Mouse (Mus musculus): ENCODE measurements around the gene Aqp11. TPM values are rescaled to one million over a fixed set of nuclear protein-coding genes. Genes with fewer than 3 reads are reported as not detected.

Gene Aqp11
- polyA plus RNA-seq (2016; fragmentation: Nextera tagmentation; extraction: Ambion mirVana), result 2.4 and 5.2 TPM in 2 replicates

- under 1% methylated on average over 53 of the region's 64 CpGs for WGBS
- H3K27me3 ChIP-seq (ENCODE audit: insufficient read depth, poor library complexity, severe bottlenecking), result peaks cover 3% of the 10 kb centered on the region
- no peaks in the 10 kb centered on the region for H3K36me3 ChIP-seq
- H3K9me3 ChIP-seq, result no peaks in the 10 kb centered on the region
- H3K4me1 ChIP-seq, result peaks cover 13% of the 10 kb centered on the region
- DNase-seq (ENCODE audit: low spot score), result peak; percentile 96
- peak within 1 kb of the TSS; percentile 67 for H3K4me3 ChIP-seq
- H3K27ac ChIP-seq, result peak within 1 kb of the TSS; percentile 91
Observed at GRCm38 (mm10) chr7:97737638-97738456, at the start of gene Aqp11. Gene Aqp11, minus strand, starts transcription at chr7:97738289.

GRCm38 (mm10) chr7:97783523-97783922 lies 45.4 kb upstream of the Aqp11 start:
- no peaks in the 10 kb centered on the region for H3K36me3 ChIP-seq
- WGBS, result 55% methylated on average over 5 of the region's 5 CpGs
- no peak for DNase-seq (ENCODE audit: low spot score)
- H3K27ac ChIP-seq, result no peak overlapping the region
- H3K4me3 ChIP-seq, result no peak overlapping the region
- H3K27me3 ChIP-seq (ENCODE audit: insufficient read depth, poor library complexity, severe bottlenecking), result peaks cover 25% of the 10 kb centered on the region
- peaks cover 4% of the 10 kb centered on the region; the same call in 1 of the 2 replicates for H3K4me1 ChIP-seq
- H3K9me3 ChIP-seq, result no peaks in the 10 kb centered on the region

GRCm38 (mm10) chr7:97781496-97781895 lies 43.4 kb upstream of the Aqp11 start:
- H3K4me1 ChIP-seq, result no peaks in the 10 kb centered on the region
- no peak for DNase-seq (ENCODE audit: low spot score)
- WGBS, result 74% methylated on average over 8 of the region's 8 CpGs

GRCm38 (mm10) chr7:97780815-97781214 lies 42.7 kb upstream of the Aqp11 start:
- 60% methylated on average over 1 of the region's 1 CpGs for WGBS
- Histone ChIP-seq H3K36me3 (no peaks in the 10 kb centered on the region), H3K4me3 (no peak overlapping the region), H3K27me3 (ENCODE audit: insufficient read depth, poor library complexity, severe bottlenecking) (peaks cover 10% of the 10 kb centered on the region), H3K9me3 (no peaks in the 10 kb centered on the region), H3K4me1 (no peaks in the 10 kb centered on the region), H3K27ac (no peak overlapping the region)
- no peak for DNase-seq (ENCODE audit: low spot score)

More at GRCm38 (mm10) chr7:97781496-97781895, 43.4 kb upstream of the Aqp11 start:
- Histone ChIP-seq H3K27ac (no peak overlapping the region), H3K27me3 (ENCODE audit: insufficient read depth, poor library complexity, severe bottlenecking) (peaks cover 14% of the 10 kb centered on the region), H3K4me3 (no peak overlapping the region), H3K9me3 (no peaks in the 10 kb centered on the region), H3K36me3 (no peaks in the 10 kb centered on the region)

- peaks cover 5% of the 10 kb centered on the region for H3K27me3 ChIP-seq (ENCODE audit: insufficient read depth, poor library complexity, severe bottlenecking)
- no peak overlapping the region for H3K27ac ChIP-seq
- no peak overlapping the region for H3K4me3 ChIP-seq
- WGBS, result 76% methylated on average over 1 of the region's 1 CpGs
- no peaks in the 10 kb centered on the region for H3K36me3 ChIP-seq
- no peaks in the 10 kb centered on the region for H3K9me3 ChIP-seq
- no peak for DNase-seq (ENCODE audit: low spot score)
- H3K4me1 ChIP-seq, result no peaks in the 10 kb centered on the region
Observed at GRCm38 (mm10) chr7:97780222-97780621, 42.1 kb upstream of the Aqp11 start.

GRCm38 (mm10) chr7:97777191-97777590 lies 39.1 kb upstream of the Aqp11 start:
- Histone ChIP-seq H3K27me3 (ENCODE audit: insufficient read depth, poor library complexity, severe bottlenecking) (no peaks in the 10 kb centered on the region), H3K9me3 (no peaks in the 10 kb centered on the region), H3K36me3 (no peaks in the 10 kb centered on the region), H3K4me1 (no peaks in the 10 kb centered on the region), H3K27ac (no peak overlapping the region), H3K4me3 (no peak overlapping the region)
- 86% methylated on average over 4 of the region's 4 CpGs for WGBS
- DNase-seq (ENCODE audit: low spot score), result no peak

- DNase-seq (ENCODE audit: low spot score), result no peak
Observed at GRCm38 (mm10) chr7:97775923-97776322, 37.8 kb upstream of the Aqp11 start.

GRCm38 (mm10) chr7:97775380-97775779 lies 37.3 kb upstream of the Aqp11 start:
- Histone ChIP-seq H3K4me3 (no peak overlapping the region), H3K27me3 (ENCODE audit: insufficient read depth, poor library complexity, severe bottlenecking) (no peaks in the 10 kb centered on the region), H3K27ac (no peak overlapping the region), H3K4me1 (no peaks in the 10 kb centered on the region), H3K9me3 (no peaks in the 10 kb centered on the region), H3K36me3 (no peaks in the 10 kb centered on the region)
- DNase-seq (ENCODE audit: low spot score), result no peak
- WGBS, result 38% methylated on average over 3 of the region's 3 CpGs

More at GRCm38 (mm10) chr7:97775923-97776322, 37.8 kb upstream of the Aqp11 start:
- 70% methylated on average over 2 of the region's 2 CpGs for WGBS
- Histone ChIP-seq H3K4me3 (no peak overlapping the region), H3K27me3 (ENCODE audit: insufficient read depth, poor library complexity, severe bottlenecking) (no peaks in the 10 kb centered on the region), H3K9me3 (no peaks in the 10 kb centered on the region), H3K36me3 (no peaks in the 10 kb centered on the region), H3K27ac (no peak overlapping the region), H3K4me1 (no peaks in the 10 kb centered on the region)

- H3K9me3 ChIP-seq, result no peaks in the 10 kb centered on the region
- no peak overlapping the region for H3K27ac ChIP-seq
- no peak for DNase-seq (ENCODE audit: low spot score)
- 78% methylated on average over 6 of the region's 6 CpGs for WGBS
- no peaks in the 10 kb centered on the region for H3K4me1 ChIP-seq
- H3K27me3 ChIP-seq (ENCODE audit: insufficient read depth, poor library complexity, severe bottlenecking), result no peaks in the 10 kb centered on the region
- H3K36me3 ChIP-seq, result no peaks in the 10 kb centered on the region
- no peak overlapping the region for H3K4me3 ChIP-seq
Observed at GRCm38 (mm10) chr7:97770841-97771620, 32.9 kb upstream of the Aqp11 start.

GRCm38 (mm10) chr7:97769020-97769419 lies 30.9 kb upstream of the Aqp11 start:
- H3K9me3 ChIP-seq, result no peaks in the 10 kb centered on the region
- H3K36me3 ChIP-seq, result no peaks in the 10 kb centered on the region

GRCm38 (mm10) chr7:97767841-97768240 lies 29.8 kb upstream of the Aqp11 start:
- no peak for DNase-seq (ENCODE audit: low spot score)
- Histone ChIP-seq H3K4me3 (no peak overlapping the region), H3K9me3 (no peaks in the 10 kb centered on the region), H3K4me1 (no peaks in the 10 kb centered on the region), H3K36me3 (no peaks in the 10 kb centered on the region), H3K27me3 (ENCODE audit: insufficient read depth, poor library complexity, severe bottlenecking) (no peaks in the 10 kb centered on the region), H3K27ac (no peak overlapping the region)
- 72% methylated on average over 8 of the region's 8 CpGs for WGBS

More at GRCm38 (mm10) chr7:97769020-97769419, 30.9 kb upstream of the Aqp11 start:
- Histone ChIP-seq H3K27me3 (ENCODE audit: insufficient read depth, poor library complexity, severe bottlenecking) (no peaks in the 10 kb centered on the region), H3K27ac (no peak overlapping the region), H3K4me1 (no peaks in the 10 kb centered on the region), H3K4me3 (no peak overlapping the region)
- DNase-seq (ENCODE audit: low spot score), result no peak
- 67% methylated on average over 4 of the region's 4 CpGs for WGBS

GRCm38 (mm10) chr7:97766406-97767166 lies 28.5 kb upstream of the Aqp11 start:
- Histone ChIP-seq H3K4me1 (no peaks in the 10 kb centered on the region), H3K36me3 (no peaks in the 10 kb centered on the region), H3K4me3 (no peak overlapping the region), H3K27me3 (ENCODE audit: insufficient read depth, poor library complexity, severe bottlenecking) (no peaks in the 10 kb centered on the region), H3K27ac (no peak overlapping the region), H3K9me3 (no peaks in the 10 kb centered on the region)
- WGBS, result 72% methylated on average over 9 of the region's 9 CpGs
- no peak for DNase-seq (ENCODE audit: low spot score)
